Mouse (Mus musculus) left cerebral cortex, adult 11 months (tissue): ENCODE measurements at regions not wholly inside any gene's neighbourhood (a gene's known extent, or its start where the extent isn't known, plus 50 kb on each side); places are given as distances from the start of the nearest gene placed in this dataset.

Experiments used
- DNase-seq: peaks from one replicate; pipeline ENCODE4 v3.0.0; 2022; ENCODE audit warnings: low spot score

DNA sequence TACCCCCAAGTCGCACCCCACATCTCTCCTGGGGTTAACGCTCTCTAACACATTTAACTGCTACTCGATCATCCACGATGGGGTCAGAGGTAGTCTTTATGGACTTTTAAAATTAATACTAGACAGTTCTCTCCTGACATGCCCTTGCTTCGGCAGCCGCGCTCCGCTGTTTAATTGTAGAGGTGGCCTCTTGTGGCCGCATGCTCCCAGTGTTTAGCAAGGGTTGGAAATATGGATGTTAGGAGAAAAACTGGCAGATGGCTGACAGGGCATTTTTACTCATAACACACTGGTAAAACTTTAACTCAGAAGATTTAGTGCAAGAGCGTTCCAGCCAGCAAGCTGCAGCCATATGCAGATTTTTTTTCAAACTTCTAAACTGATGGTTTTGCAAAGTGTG lies 242.7 kb downstream of the Tshz3 start:
- DNase-seq, result no peak

DNA sequence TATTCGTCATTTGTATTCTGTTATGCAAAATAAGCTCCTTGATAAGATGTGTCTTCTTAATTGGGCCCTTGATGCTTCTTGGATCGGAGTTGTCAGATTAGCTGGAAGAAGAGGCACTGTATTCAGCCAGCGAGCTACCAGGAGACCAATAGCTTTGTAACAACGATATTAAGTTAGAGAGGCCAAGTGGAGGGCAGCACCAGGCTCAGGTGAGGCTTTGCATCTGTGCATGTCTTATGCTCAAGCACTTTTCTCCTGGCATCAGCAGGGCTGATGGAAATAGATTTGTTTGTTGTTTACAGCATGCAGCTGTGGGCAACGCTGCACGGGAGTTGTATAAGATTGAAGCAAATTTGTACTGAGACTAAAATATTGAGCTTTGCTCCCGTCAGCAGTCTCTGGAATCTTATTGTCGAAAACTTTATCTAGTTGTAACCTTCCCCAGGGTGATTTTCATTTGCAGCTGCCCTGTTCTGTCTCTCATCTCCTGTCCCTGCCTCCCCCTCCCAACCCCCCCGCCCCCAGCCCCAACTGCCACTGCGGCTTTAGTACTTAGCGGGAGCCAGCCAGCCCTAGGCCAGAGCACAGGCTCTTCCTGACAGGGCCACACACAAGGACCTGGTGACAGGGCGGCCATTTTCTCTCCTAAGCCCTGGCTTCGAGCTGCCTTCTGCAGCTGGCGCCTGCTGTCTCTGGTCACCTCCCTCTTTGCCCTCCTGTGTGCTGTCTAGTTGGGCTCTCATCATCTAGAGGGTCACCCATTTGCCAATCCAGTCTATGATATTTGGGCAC lies 247.3 kb downstream of the Tshz3 start:
- DNase-seq, result no peak

DNA sequence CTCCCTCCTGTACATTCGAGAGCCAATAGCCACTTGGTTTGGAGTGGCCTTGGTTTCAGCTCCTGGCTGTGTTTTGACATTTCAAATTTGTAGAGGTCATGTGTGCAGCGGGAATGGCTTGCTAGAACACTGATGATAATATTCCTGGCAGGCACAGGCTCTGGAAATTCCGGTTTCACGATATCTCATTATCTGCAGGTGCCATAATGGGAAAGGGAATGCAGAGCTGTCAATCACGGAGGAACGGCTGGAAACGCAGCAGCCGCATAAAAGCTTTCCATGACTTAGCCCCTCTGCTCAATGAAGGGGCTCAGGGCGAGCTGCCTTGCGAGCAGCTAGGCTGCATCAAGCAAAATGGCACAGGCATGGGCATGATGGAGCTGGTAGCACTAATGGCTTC lies 251.6 kb downstream of the Tshz3 start:
- no peak for DNase-seq

DNA sequence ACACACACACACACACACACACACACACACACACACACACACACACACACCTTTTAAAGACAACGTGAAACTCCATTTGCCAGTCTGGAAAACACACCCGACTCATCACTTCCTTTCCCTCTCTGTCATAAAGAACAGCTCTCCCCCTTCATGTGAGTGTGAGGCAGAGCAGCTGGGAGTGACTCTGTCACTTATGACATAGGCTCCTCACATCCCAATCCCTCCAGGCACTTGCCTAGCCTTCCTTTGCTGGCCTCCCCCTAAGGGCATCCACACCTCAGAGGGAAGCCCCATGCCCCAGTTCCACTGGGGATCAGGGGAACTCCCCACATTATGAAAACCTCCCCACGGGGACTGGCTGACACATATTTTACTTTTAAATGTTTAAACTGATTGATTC lies 257.5 kb downstream of the Tshz3 start:
- no peak for DNase-seq

DNA sequence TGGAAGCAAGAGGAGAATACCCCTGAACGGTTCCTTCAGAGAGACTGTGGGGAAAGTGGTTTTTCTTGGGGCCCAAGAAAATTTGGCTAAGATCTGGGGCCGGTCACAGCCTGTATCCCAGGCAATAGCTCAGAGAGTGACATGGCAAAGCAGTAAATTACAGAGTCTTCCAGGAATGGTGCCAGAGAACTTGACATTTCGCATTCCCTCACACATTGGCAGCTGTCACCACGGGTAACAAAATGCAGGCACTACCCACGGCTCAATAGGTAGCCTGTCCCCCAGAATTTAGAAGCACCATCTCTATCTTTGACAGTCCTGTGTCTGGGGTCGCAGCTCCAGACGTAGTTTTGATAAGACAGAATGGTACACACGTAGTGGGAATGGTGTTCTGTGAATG lies 260.3 kb downstream of the Tshz3 start:
- no peak for DNase-seq

DNA sequence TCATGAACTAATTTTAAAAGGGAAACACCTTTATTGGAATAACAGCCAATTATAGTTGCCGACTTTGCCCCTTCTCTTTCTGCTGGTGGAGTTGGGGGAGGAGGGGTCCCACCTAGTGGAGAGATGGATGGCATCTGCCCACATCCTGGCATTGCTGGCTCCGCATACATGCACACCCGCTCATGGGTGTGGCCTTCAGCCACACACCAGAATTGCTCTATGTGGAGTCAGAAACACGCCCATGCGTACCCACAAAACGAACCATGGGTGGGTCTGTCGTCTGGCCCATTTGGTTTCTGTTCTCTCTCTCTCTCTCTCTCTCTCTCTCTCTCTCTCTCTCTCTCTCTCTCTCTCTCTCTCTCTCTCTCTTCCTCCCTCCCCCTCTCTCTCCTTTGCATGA lies 273.9 kb downstream of the Tshz3 start:
- no peak for DNase-seq

DNA sequence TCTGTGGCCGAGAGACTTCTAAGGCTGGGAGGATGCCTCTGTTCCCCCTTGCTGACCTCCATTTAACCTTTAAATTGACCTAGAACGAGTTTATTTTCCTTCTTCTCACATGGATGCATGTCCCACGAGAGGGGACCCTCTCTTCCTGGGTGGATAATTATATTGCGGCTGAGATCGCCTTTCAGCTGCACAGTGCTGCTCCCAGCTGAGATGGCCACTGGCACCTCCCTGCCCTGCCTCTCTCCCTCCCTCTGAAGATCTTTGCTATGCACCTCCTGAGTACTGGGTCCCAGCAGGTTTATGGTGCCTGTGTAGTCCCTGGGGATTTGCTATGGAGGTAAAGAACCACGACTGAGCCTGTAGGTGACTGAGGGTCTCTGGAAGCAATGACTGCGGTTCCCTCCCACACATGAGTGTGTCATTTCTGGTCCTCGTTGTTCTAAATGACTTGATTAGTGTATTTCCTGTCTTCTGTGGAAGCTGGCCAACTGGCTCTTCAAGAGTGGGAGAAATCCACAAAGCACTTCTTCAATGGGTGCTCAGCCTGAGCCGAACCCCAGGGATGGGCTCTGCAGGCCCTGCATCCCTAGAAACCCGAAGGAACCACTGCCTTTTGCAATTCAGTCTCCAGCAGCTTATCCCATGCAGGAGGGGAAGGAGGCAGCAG lies 275.9 kb downstream of the Tshz3 start:
- DNase-seq, result no peak

DNA sequence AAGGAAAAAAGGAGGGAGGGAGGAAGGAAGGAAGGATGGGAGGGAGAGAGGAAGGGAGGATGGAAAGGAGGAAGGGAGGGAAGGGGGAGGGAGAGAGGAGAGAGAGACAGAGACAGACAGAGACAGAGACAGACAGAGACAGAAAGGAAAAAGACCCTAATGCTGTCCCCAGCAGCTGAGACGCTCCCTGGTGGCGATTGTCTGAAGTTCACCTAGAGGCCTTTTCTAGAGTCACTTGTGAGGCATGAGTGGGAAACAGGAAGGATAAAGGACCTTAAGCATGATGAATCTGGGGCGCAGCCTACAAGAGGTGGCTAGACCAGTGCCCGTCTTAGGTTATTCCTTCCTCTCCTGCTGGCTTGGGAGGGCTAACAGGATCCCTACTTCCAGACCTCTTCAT lies 276.7 kb downstream of the Tshz3 start:
- no peak for DNase-seq

DNA sequence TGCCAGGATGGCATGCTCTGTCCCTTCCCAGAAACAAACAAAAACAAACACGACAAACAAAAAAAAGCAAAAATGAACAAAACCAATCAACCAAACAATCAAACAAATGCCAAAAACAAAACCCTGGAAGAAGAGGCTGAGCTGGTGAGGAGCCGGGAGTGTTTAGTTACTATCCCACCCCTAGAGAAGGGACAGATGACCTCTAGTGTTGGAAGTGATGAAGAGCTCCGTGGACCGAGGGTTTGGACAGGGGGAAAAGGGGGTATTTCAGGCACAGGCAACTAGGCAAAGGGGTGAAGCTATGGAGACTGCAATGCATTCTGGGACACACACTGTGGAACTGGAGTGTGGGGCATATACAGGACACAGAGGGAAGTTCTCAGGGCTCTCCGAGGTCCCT lies 277.6 kb downstream of the Tshz3 start:
- no peak for DNase-seq

DNA sequence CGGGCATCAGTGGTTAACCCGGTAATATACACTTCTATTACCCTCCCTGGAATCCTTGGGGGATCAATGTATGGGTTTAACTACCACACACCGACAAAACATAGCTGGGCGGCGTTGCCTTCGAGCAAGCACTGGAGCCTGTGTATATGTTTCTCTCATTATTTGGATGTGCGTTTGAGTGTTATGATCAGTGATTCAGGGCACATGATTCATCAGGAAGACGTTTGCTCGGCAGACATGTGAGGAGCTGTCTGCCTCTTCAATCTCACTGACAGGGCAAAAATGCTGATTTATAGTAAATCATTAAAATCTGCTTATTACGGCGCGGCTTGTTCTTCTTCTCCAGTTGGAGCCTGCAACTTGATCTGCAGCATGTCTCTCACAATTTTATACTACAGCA lies 279.9 kb downstream of the Tshz3 start:
- DNase-seq, result no peak

DNA sequence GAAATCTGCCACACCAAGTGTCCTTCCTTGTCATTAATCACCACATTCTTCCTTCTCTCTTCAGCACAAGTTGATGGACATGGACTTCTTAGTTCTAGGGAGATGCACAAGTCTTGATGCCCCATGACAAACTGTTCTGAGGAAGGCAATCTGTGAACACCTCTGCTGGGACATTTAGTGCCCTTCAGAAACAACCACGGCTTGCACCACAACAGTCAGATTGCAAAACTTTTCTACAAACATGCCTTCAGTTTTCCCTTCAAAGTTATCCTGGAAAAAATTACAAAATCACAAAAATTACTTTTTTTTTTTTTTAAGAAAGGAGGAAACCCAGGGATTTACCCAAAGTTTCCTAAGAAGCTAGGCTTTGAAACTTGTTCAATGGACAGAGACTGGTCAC lies 291.5 kb downstream of the Tshz3 start:
- DNase-seq, result no peak

DNA sequence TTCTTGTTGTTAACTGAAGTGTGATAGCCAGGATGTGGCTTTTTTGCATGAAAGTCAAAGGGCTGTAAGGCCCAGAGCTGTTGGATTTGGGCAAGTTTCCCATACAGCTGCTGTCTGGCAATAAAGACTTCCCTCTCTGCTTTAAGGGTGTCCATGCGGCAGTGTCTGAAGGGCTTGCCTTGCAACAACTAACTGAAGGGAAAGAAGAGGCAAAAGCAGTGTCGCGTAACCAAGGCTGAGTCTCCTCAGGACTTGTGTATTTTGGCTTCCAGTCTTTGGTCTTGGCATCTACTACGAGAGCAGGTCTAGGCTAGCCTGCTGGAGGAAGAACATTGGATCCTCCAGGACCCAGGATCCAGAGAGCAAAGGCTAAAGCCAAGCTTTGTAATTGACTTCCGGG lies 306.7 kb downstream of the Tshz3 start:
- DNase-seq, result no peak

DNA sequence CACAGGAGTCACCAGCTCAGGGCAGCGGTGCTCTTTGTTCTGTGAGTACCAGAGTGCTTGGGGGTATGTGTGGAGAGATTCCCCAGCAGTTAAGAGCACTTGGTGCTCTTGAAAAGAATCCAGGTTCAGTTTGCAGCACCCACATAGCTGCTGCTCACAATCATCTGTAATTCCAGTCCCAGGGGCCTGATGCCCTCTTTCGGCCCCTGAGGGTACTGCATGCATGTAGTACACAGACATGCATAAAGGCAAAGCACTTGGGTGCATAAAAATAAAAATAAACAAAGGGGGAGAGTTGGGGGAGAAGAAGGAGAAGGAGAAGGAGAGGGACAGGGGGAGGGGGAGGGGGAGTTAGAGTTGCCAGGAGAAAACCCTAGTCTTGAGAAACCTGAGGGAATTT lies 307.8 kb downstream of the Tshz3 start:
- no peak for DNase-seq

DNA sequence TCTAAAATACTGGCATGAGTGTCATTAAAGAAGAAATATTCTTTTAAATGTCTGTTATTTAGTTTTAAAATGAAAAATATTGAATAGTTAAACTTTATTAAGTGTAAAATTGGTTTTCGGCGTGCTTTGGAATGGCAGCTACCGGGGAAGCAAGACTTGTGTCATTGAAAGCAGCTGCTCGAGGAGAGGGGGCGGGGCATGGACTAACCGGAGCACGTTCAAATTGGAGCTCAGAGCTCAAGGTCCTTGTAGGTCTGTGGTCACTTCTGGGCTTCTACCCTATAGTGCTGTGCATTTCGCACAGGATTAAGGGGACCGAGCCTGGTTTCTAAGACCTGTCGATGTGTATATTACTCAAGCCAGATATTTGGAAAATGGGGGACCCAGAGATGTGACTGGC lies 309.0 kb downstream of the Tshz3 start:
- DNase-seq, result no peak

DNA sequence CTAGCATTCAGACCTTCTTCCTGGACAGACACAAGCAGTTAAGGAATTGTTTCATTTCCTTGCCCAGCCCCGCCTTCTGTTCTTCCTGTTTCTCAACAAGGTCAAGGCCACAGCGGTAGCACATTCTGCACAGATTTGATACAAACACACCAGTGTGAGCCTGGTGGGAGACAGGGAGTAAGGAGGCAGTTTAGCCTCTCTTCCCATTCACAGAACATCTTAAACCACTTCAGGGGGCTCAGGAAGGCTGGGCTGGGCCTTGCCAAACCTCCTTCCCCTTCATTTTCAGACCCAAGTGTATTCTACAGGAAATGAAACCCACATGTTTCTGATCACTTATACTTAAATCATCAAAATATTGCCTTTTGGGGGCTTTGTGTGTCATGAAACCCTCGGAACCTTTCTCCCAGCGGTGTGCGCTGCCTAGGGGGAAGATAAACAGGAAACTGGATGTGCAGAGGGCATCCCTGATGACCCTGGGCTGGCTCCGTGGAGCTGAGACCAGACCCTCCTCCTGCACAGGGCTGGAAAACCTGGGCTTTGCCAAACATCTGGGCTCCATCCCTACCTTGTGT lies 313.3 kb downstream of the Tshz3 start:
- no peak for DNase-seq

DNA sequence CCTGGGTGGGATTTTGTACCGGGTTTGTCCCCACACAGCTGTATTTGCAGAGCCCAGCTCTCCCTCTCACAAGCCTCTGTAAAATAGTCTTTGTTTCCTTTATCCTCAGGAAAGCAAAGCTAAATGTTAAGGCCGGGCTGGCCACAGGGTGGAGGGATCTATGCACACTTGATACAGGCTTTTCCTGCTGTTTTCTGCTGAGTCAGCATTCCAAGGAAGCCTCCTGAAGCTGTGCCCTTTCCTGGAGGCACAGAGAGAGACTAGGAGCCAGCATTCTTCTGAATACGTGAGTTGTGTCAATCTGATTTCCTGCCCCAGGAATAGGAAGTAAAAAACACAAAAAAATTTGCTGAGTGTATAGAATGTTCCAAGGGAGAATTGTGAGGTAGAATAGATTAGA lies 322.2 kb downstream of the Tshz3 start:
- DNase-seq, result no peak

DNA sequence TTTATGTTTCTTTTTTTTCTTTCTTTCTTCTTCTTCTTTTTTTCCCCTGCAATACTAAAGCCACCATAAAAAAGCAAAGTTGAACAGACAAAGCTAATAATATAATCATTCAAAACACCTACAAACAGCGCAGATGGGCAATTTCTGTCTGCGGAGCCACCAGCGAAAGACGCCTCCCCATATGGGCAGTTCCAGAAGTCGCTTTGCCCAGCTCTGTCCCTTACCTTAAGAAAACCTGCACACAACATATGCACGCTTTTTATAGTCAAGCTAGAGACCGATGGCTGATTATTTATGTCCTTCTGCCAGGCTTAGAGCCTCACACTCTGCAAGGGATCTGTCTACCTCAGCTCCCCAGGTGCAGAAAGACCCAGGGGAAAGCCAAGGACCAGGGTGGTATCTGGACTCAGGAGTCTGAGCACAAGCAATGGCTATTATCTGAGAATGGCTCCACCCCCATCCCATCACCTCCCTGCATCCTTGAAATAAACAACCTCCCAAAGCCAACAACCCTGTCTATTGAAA lies 326.6 kb downstream of the Tshz3 start:
- no peak for DNase-seq

DNA sequence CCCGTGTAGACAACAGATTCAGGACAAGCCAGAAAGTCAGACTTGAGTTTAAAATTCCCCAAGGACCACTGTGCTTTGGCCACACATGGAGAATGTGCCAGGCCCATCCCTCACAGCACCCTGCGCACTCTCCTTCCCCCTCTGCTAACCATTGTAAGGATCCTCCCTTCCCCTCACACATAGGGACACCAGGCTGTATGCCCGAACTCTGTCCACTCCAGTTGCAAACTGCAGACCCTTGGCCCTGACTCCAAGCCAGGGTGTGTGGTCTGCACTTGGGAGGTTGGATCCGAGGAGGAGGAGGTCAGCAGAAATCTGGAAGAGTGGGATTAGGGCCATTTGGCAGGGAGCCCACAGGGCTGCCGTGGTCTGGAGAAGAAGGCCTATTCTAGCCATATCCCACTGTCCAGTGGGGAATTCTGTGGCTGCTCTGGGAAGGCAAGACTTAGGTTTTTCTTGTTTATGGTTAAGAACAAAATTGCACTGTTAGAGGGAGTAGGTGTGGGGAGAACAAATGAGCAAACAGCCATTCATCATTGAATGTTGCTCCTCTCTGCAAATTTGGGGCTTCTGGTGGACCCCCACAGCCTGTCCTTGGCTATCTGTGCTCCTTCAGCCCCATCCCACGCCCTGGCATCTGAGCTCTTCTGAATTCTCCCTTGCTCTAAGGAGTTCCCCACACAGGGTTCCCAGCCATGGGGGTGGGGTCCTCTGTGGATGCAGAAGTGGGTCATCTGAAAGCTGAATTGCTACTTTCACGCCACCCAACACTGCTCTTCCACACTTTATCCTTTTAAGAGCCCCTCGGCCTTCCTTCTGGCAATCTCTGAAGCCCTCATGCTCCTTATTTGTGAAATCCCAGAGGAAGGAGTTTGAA lies 366.9 kb downstream of the Tshz3 start:
- no peak for DNase-seq

DNA sequence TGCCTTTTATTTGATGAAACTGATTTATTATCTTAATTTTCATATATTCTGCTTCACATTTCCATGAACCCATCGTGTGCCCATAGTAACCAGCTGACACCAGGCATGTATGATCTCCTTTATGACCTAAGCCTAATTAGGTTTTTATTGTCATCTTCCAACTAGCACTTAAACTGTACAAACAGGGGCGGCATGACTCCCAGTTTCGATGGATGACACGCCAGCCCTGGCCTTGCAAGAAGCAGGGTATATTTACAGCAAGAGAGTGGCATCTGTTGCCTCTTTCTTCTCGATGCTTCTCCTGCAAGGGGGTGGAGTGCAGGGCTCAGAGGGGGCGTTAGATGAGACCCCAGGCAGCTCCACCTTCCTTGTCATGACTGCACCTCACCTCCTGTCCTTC lies 379.8 kb downstream of the Tshz3 start:
- DNase-seq, result no peak

DNA sequence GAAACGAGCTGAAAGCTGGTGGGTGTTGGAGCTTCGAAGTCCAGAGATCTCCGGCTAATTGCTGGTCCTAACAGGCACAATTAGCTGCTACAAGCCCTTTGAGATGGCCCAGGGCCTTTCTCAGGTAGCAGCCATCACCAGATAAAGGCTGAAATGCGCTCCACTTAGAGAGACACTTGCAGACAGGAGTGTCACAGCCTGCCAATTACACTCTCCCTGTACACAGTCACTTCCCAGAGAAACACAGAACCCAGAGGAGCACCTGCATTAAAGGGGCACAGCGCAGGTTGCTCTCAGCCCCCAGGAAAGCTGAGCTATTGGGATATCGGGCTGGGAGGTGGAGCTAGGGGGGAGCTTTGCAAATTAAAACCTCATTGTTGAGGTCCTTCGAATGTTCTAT lies 380.2 kb downstream of the Tshz3 start:
- no peak for DNase-seq

DNA sequence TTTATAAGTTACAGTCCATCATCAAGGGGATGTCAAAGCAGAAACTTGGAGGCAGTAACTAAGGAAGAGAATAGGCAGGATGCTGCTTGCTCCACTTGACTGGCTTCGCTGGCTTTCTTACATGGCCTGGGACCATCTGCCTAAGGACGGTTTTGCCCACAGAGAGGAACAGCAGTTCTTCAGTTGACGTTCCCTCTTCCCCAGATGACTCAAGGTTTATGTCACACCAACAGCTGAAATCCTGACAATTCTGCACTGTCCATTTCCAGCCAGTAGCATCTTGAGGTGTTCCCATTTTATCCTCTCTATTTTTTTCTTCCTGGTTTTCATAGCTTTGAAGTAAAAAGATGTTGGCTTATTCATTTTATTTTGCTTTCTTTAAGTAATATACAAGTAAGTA lies 391.8 kb downstream of the Tshz3 start:
- DNase-seq, result no peak

DNA sequence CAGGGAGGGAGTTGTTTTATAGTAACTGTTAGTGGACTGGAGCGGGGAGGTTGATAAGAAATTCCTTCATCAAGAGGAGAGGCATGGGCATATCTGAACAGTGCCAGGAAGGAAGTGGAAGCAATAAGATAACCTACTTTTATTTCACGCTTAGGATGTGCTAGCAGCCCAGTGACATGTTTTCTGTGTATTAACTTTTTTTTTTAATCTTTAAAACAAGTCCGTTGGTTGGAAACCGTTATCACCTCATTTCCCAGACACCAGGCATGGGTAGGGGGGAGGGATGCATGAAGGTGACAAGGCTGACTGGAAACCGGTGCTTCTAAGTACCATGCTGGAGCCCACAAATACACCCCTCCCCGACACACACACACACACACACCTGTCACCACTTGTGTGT lies 394.7 kb downstream of the Tshz3 start:
- DNase-seq, result no peak
